In the genomic region with DNA sequence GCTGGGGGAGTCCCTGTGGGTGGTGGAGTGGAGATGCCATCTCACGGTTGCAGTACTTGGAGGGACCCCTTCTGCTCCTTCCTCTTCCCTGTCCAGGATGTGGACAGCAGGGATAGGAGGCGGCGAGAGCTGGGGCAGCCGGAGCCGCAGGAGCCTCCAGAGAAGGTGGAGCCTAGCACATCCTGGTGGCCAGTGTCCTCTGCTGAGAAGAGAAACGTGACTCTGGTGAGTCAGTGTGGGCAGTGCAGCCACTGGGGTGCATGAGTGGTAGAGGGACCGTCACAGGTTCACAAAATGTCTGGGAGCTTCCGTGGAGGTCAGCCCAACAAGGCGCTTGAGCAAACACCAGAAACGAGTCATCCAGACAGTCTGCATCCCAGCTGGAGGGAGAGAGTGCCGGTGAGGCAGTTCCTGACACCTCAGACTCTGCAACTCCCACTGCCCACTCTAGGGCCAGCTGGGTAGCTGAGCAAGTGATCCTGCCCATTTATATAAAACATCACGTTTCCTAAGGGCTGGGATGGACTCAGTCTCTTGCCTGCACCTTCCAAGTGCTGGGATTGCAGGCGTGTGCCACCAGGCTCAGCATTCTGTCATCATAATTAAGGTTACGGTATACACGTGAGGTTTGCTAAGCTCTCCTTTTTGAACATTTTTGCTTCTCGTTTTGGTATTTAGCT, we compare ENCODE assay signal across 42 mouse cellular contexts. TPM values are rescaled to one million over a fixed set of nuclear protein-coding genes. Genes with fewer than 3 reads are reported as not detected.
DNase-seq lines count a peak whose midpoint lies in the region; ATAC-seq and TF ChIP-seq lines count a peak whose summit lies in the region.
"Had no signal": no experiment of that assay in that cellular context is flagged by ENCODE, and none has a peak within 500 bp of the region (broad histone marks: within the 10 kb centered on the region; RNA-seq: fewer than 3 reads in every experiment).

No protein-coding gene starts in this region.

- no peak overlapping the region for H3K4me2 ChIP-seq in kidney, postnatal 0 days (ENCODE audit: low read length)
- no peak overlapping the region for H3K4me2 ChIP-seq in kidney, embryonic 14.5 days (replicated peaks; ENCODE audit: low read depth, low read length)
- H3K4me2 ChIP-seq: forebrain, embryonic 12.5 days; heart, embryonic 13.5 days; hindbrain, embryonic 15.5 days; limb, embryonic 13.5 days; liver, embryonic 11.5 days; midbrain, embryonic 13.5 days had no signal

- no peak for TF ChIP-seq CTCF in kidney, postnatal 0 days (IDR thresholded peaks at IDR 0.05; ENCODE audit: low read depth)

- 48% methylated on average over 16 of the region's 16 CpGs for whole genome bisulfite sequencing in kidney, postnatal 0 days
- WGBS in kidney, embryonic 14.5 days: 56% methylated on average over 16 of the region's 16 CpGs
- 69% methylated on average over 16 of the region's 16 CpGs for WGBS in hindbrain, embryonic 10.5 days

- H3K4me3 ChIP-seq in kidney, postnatal 0 days (replicated peaks; ENCODE audit: low read depth, low read length): no peak overlapping the region
- H3K4me3 ChIP-seq in kidney, embryonic 14.5 days (ENCODE audit: low read length): no peak overlapping the region
- no peak overlapping the region for H3K4me3 ChIP-seq in hindbrain, embryonic 10.5 days
- H3K4me3 ChIP-seq: erythroblast, embryonic 14.5 days; forebrain, embryonic 12.5 days; heart, adult 2 months; heart, embryonic 13.5 days; hindbrain, embryonic 15.5 days; limb, embryonic 13.5 days; midbrain, embryonic 13.5 days had no signal

- H3K4me1 ChIP-seq in kidney, postnatal 0 days (replicated peaks; ENCODE audit: insufficient read depth, low read length): no peaks in the 10 kb centered on the region
- H3K4me1 ChIP-seq in kidney, embryonic 14.5 days (ENCODE audit: control insufficient read depth, insufficient read depth, low read length): no peaks in the 10 kb centered on the region
- no peaks in the 10 kb centered on the region for H3K4me1 ChIP-seq in hindbrain, embryonic 10.5 days (replicated peaks)
- H3K4me1 ChIP-seq: forebrain, embryonic 12.5 days; heart, embryonic 13.5 days; hindbrain, embryonic 15.5 days; limb, embryonic 13.5 days; midbrain, embryonic 13.5 days had no signal

- H3K36me3 ChIP-seq in kidney, postnatal 0 days (ENCODE audit: insufficient read depth, low read length): no peaks in the 10 kb centered on the region
- no peaks in the 10 kb centered on the region for H3K36me3 ChIP-seq in kidney, embryonic 14.5 days (ENCODE audit: control insufficient read depth, insufficient read depth, low read length)
- no peaks in the 10 kb centered on the region for H3K36me3 ChIP-seq in hindbrain, embryonic 10.5 days
- H3K36me3 ChIP-seq: forebrain, embryonic 12.5 days; G1E; heart, embryonic 13.5 days; hindbrain, embryonic 15.5 days; limb, embryonic 13.5 days; midbrain, embryonic 13.5 days had no signal

- H3K27me3 ChIP-seq in kidney, postnatal 0 days (ENCODE audit: insufficient read depth, low read length): no peaks in the 10 kb centered on the region
- H3K27me3 ChIP-seq in kidney, embryonic 14.5 days (ENCODE audit: control insufficient read depth, insufficient read depth, low read length): no peaks in the 10 kb centered on the region
- no peaks in the 10 kb centered on the region for H3K27me3 ChIP-seq in hindbrain, embryonic 10.5 days (ENCODE audit: insufficient read depth, poor library complexity, severe bottlenecking)
- H3K27me3 ChIP-seq: hindbrain, embryonic 15.5 days; limb, embryonic 13.5 days; midbrain, embryonic 13.5 days had no signal

- no peak overlapping the region for H3K27ac ChIP-seq in kidney, postnatal 0 days
- no peak overlapping the region for H3K27ac ChIP-seq in kidney, embryonic 14.5 days (ENCODE audit: low read depth, low read length)
- no peak overlapping the region for H3K27ac ChIP-seq in hindbrain, embryonic 10.5 days
- H3K27ac ChIP-seq: forebrain, embryonic 12.5 days; heart, adult 2 months; heart, embryonic 13.5 days; hindbrain, embryonic 15.5 days; limb, embryonic 13.5 days; midbrain, embryonic 13.5 days had no signal

- H3K9me3 ChIP-seq in kidney, postnatal 0 days (replicated peaks; ENCODE audit: low read length): no peaks in the 10 kb centered on the region
- H3K9me3 ChIP-seq in kidney, embryonic 14.5 days (ENCODE audit: control insufficient read depth, low read length): no peaks in the 10 kb centered on the region
- no peaks in the 10 kb centered on the region for H3K9me3 ChIP-seq in hindbrain, embryonic 10.5 days
- H3K9me3 ChIP-seq: forebrain, embryonic 12.5 days; G1E; heart, embryonic 13.5 days; hindbrain, embryonic 15.5 days; limb, embryonic 13.5 days; midbrain, embryonic 13.5 days had no signal

- no peak overlapping the region for H3K9ac ChIP-seq in kidney, postnatal 0 days (ENCODE audit: low read depth, low read length)
- H3K9ac ChIP-seq in kidney, embryonic 14.5 days (ENCODE audit: low read depth, low read length): no peak overlapping the region
- H3K9ac ChIP-seq: forebrain, embryonic 12.5 days; heart, embryonic 13.5 days; hindbrain, embryonic 15.5 days; limb, embryonic 13.5 days; midbrain, embryonic 13.5 days had no signal

- no peak for DNase-seq in kidney, postnatal 0 days (ENCODE audit: low spot score)
- peak; percentile 58 for DNase-seq in 3134 (ENCODE audit: extremely low read depth, insufficient read length, low spot score)
- peak; percentile 68 for DNase-seq in 3T3-L1 (ENCODE audit: low read depth, low spot score)
- DNase-seq in hindbrain, embryonic 10.5 days (ENCODE audit: low spot score): no peak
- DNase-seq: adrenal gland, postnatal 25 days; cerebellum, adult 2 months; cerebellum, postnatal 14 days; gastrocnemius, postnatal 25 days; heart, adult 2 months; heart, postnatal 10 days; kidney, adult 2 months; kidney, postnatal 25 days; lung, adult 18-20 months; lung, postnatal 4 days; right cerebral cortex, postnatal 4 days; thymus, postnatal 25 days had no signal

- ATAC-seq in kidney, postnatal 0 days (replicated peaks; ENCODE audit: low FRiP score, low read depth): 0 out of 2 replicates have a peak, but pooled peaks have one; percentile 40
- ATAC-seq in kidney, embryonic 14.5 days (ENCODE audit: low FRiP score, low TSS enrichment): no peak
- 0 out of 2 replicates have a peak, but pooled peaks have one; percentile 3 for ATAC-seq in granulocyte monocyte progenitor cell, adult 5-6 weeks (replicated peaks; ENCODE audit: poor library complexity, severe bottlenecking)
- no peak for ATAC-seq in megakaryocyte, adult 5-6 weeks (ENCODE audit: poor library complexity, severe bottlenecking)
- ATAC-seq: inflammation-experienced regulatory T-cells, adult 6 months; lung, postnatal 0 days; midbrain, embryonic 13.5 days had no signal

RNA-seq across cellular contexts. Expression of a gene that starts 10.4 kb away (rescaled TPM):
- polyA plus RNA-seq in kidney, postnatal 0 days (2015; fragmentation: Nextera tagmentation; extraction: Ambion mirVana): 59.9 and 69.3 TPM in 2 replicates
- 0.21 and 1.4 TPM in 2 replicates for polyA plus RNA-seq in kidney, embryonic 14.5 days (2014; fragmentation: Nextera tagmentation; extraction: Ambion mirVana)
- total RNA-seq in granulocyte monocyte progenitor cell, adult 5-6 weeks (2014; fragmentation: Nextera tagmentation): not detected in 2 replicates
- total RNA-seq in granulocyte monocyte progenitor cell, adult 5-6 weeks (2017): not detected in 2 replicates
- total RNA-seq in megakaryocyte, adult 5-6 weeks (2015): not detected in 2 replicates
- total RNA-seq in megakaryocyte, adult 5-6 weeks (2017): not detected in 2 replicates
- polyA plus RNA-seq in hindbrain, embryonic 10.5 days (2016; fragmentation: Nextera tagmentation; extraction: Ambion mirVana): not detected in 2 replicates
- total RNA-seq: adrenal gland, postnatal 25 days; G1E; heart, adult 2 months; heart, postnatal 10 days; hematopoietic stem cell, adult 5-6 weeks; layer of hippocampus, adult 18-20 months; layer of hippocampus, postnatal 10 days; left cerebral cortex, adult 18-20 months; left cerebral cortex, postnatal 25 days; megakaryocyte-erythroid progenitor cell, adult 5-6 weeks; neutrophil, adult 5-6 weeks had no signal
- polyA plus RNA-seq: cerebellum, adult 2 months; cortical plate, adult 2 months; embryonic facial prominence, embryonic 14.5 days; erythroblast, embryonic 14.5 days; forebrain, embryonic 12.5 days; G1E; heart, embryonic 13.5 days; hindbrain, embryonic 15.5 days; inflammation-experienced regulatory T-cells, adult 6 months; liver, embryonic 11.5 days; midbrain, embryonic 13.5 days; neural tube, embryonic 11.5 days; spleen, adult 2 months had no signal

RNA-seq across cellular contexts. Expression of a gene that starts 16.7 kb away (rescaled TPM):
- 3.8 TPM in 2 replicates for polyA plus RNA-seq in kidney, postnatal 0 days (2015; fragmentation: Nextera tagmentation; extraction: Ambion mirVana)
- polyA plus RNA-seq in kidney, embryonic 14.5 days (2014; fragmentation: Nextera tagmentation; extraction: Ambion mirVana): 0.77 and 1.3 TPM in 2 replicates
- total RNA-seq in granulocyte monocyte progenitor cell, adult 5-6 weeks (2014; fragmentation: Nextera tagmentation): not detected in 2 replicates
- not detected in 2 replicates for total RNA-seq in granulocyte monocyte progenitor cell, adult 5-6 weeks (2017)
- total RNA-seq in megakaryocyte, adult 5-6 weeks (2015): not detected in 2 replicates
- total RNA-seq in megakaryocyte, adult 5-6 weeks (2017): not detected in 2 replicates
- polyA plus RNA-seq in hindbrain, embryonic 10.5 days (2016; fragmentation: Nextera tagmentation; extraction: Ambion mirVana): 3.7 and 4.0 TPM in 2 replicates
- total RNA-seq: hematopoietic stem cell, adult 5-6 weeks had no signal
- polyA plus RNA-seq: erythroblast, embryonic 14.5 days had no signal

RNA-seq across cellular contexts. Expression of a gene that starts 26.5 kb away (rescaled TPM):
- polyA plus RNA-seq in kidney, postnatal 0 days (2015; fragmentation: Nextera tagmentation; extraction: Ambion mirVana): 272 and 276 TPM in 2 replicates
- polyA plus RNA-seq in kidney, embryonic 14.5 days (2014; fragmentation: Nextera tagmentation; extraction: Ambion mirVana): 219 and 258 TPM in 2 replicates
- 124 and 140 TPM in 2 replicates for total RNA-seq in granulocyte monocyte progenitor cell, adult 5-6 weeks (2014; fragmentation: Nextera tagmentation)
- 71.3 and 86.4 TPM in 2 replicates for total RNA-seq in granulocyte monocyte progenitor cell, adult 5-6 weeks (2017)
- total RNA-seq in megakaryocyte, adult 5-6 weeks (2015): 190 and 212 TPM in 2 replicates
- total RNA-seq in megakaryocyte, adult 5-6 weeks (2017): 135 and 165 TPM in 2 replicates
- polyA plus RNA-seq in hindbrain, embryonic 10.5 days (2016; fragmentation: Nextera tagmentation; extraction: Ambion mirVana): 229 and 285 TPM in 2 replicates

RNA-seq across cellular contexts. Expression of a gene that starts 27.7 kb away (rescaled TPM):
- polyA plus RNA-seq in kidney, postnatal 0 days (2015; fragmentation: Nextera tagmentation; extraction: Ambion mirVana): 12.9 and 15.0 TPM in 2 replicates
- 14.5 and 15.7 TPM in 2 replicates for polyA plus RNA-seq in kidney, embryonic 14.5 days (2014; fragmentation: Nextera tagmentation; extraction: Ambion mirVana)
- 2.0 and 9.5 TPM in 2 replicates for total RNA-seq in granulocyte monocyte progenitor cell, adult 5-6 weeks (2014; fragmentation: Nextera tagmentation)
- 2.4 TPM in 1 of 2 replicates, not detected in the other for total RNA-seq in granulocyte monocyte progenitor cell, adult 5-6 weeks (2017)
- 3.4 and 6.0 TPM in 2 replicates for total RNA-seq in megakaryocyte, adult 5-6 weeks (2015)
- total RNA-seq in megakaryocyte, adult 5-6 weeks (2017): 0.94 and 3.6 TPM in 2 replicates
- polyA plus RNA-seq in hindbrain, embryonic 10.5 days (2016; fragmentation: Nextera tagmentation; extraction: Ambion mirVana): 15.8 and 18.7 TPM in 2 replicates

RNA-seq across cellular contexts. Expression of a gene that starts 38.9 kb away (rescaled TPM):
- not detected in 2 replicates for polyA plus RNA-seq in kidney, postnatal 0 days (2015; fragmentation: Nextera tagmentation; extraction: Ambion mirVana)
- polyA plus RNA-seq in kidney, embryonic 14.5 days (2014; fragmentation: Nextera tagmentation; extraction: Ambion mirVana): not detected in 2 replicates
- not detected in 2 replicates for total RNA-seq in granulocyte monocyte progenitor cell, adult 5-6 weeks (2014; fragmentation: Nextera tagmentation)
- not detected in 2 replicates for total RNA-seq in granulocyte monocyte progenitor cell, adult 5-6 weeks (2017)
- total RNA-seq in megakaryocyte, adult 5-6 weeks (2015): not detected in 2 replicates
- total RNA-seq in megakaryocyte, adult 5-6 weeks (2017): not detected in 2 replicates
- polyA plus RNA-seq in hindbrain, embryonic 10.5 days (2016; fragmentation: Nextera tagmentation; extraction: Ambion mirVana): 0.06 TPM in 1 of 2 replicates, not detected in the other
- total RNA-seq: adrenal gland, adult 18-20 months; adrenal gland, postnatal 25 days; gastrocnemius, adult 18-20 months; gastrocnemius, postnatal 25 days; heart, adult 2 months; heart, postnatal 10 days; hematopoietic stem cell, adult 5-6 weeks; layer of hippocampus, adult 18-20 months; layer of hippocampus, postnatal 10 days; left cerebral cortex, adult 18-20 months; left cerebral cortex, postnatal 25 days; megakaryocyte-erythroid progenitor cell, adult 5-6 weeks had no signal
- polyA plus RNA-seq: cerebellum, adult 2 months; cortical plate, adult 2 months; embryonic facial prominence, embryonic 14.5 days; erythroblast, embryonic 14.5 days; forebrain, embryonic 12.5 days; G1E; heart, adult 2 months; heart, embryonic 13.5 days; hindbrain, embryonic 15.5 days; inflammation-experienced regulatory T-cells, adult 6 months; kidney, adult 2 months; limb, embryonic 13.5 days; liver, embryonic 11.5 days; lung, postnatal 0 days; midbrain, embryonic 13.5 days; neural tube, embryonic 11.5 days; spleen, adult 2 months had no signal

Comparison
In these comparisons a context has a peak if more than half of its experiments do, and no peak if none do; other contexts are left out.
1. ATAC-seq: peak in kidney, postnatal 0 days (single experiment) and granulocyte monocyte progenitor cell, adult 5-6 weeks (single experiment); none in kidney, embryonic 14.5 days (single experiment) and megakaryocyte, adult 5-6 weeks (single experiment).
2. RNA of a gene that starts 10.4 kb away (polyA plus RNA-seq): 59.9 to 69.3 TPM in kidney, postnatal 0 days; 0.21 to 1.4 TPM in kidney, embryonic 14.5 days and not detected in hindbrain, embryonic 10.5 days; every median in the first group is over 10 times any median in the second.
3. DNase-seq: peak in 3134 (single experiment) and 3T3-L1 (single experiment); none in kidney, postnatal 0 days (single experiment) and hindbrain, embryonic 10.5 days (single experiment).